Mouse (Mus musculus) heart, embryonic 13.5 days (tissue): ENCODE results near the gene Ifi35. TPM values are rescaled to one million over a fixed set of nuclear protein-coding genes. Genes with fewer than 3 reads are reported as not detected.
"Not testable (repeated sequence)": the region's sequence is repeated elsewhere in the genome, so short reads cannot be mapped to it uniquely, and the experiment has no call there.

ENCODE experiments used
- ATAC-seq: fragments of 200-750 bp; cut with Nextera tagmentation; 2 replicates; pipeline ENCODE4 v1.8.0; 2017; ENCODE audit warnings: moderate TSS enrichment; ENCODE audit not compliant: insufficient number of reproducible peaks, low FRiP score, low TSS enrichment; ENCODE audit errors: extremely low read depth
- H3K27ac ChIP-seq: fragments of 300-500 bp; sonication (generic); replicated peaks from 2 replicates; pipeline ENCODE4 v1.5.1; 2015; ENCODE audit warnings: moderate library complexity, mild to moderate bottlenecking, inconsistent platforms
- H3K27me3 ChIP-seq: fragments of 300-500 bp; sonication (generic); replicated peaks from 2 replicates; pipeline ENCODE4 v1.6.1; 2015; ENCODE audit warnings: mild to moderate bottlenecking, inconsistent platforms
- H3K36me3 ChIP-seq: fragments of 300-500 bp; sonication (generic); 2 replicates; pipeline ENCODE4 v1.6.1; 2015; ENCODE audit warnings: mild to moderate bottlenecking, inconsistent platforms
- H3K4me1 ChIP-seq: fragments of 300-500 bp; sonication (generic); 2 replicates; pipeline ENCODE4 v1.6.1; 2015; ENCODE audit warnings: inconsistent platforms
- H3K4me2 ChIP-seq: fragments of 300-500 bp; sonication (generic); 2 replicates; pipeline ENCODE4 v1.6.1; 2015; ENCODE audit warnings: inconsistent platforms, mild to moderate bottlenecking, moderate library complexity
- H3K4me3 ChIP-seq: fragments of 300-500 bp; sonication (generic); 2 replicates; pipeline ENCODE4 v1.5.1; 2015; ENCODE audit warnings: moderate library complexity, mild to moderate bottlenecking, inconsistent platforms
- H3K9ac ChIP-seq: fragments of 300-500 bp; sonication (generic); 2 replicates; pipeline ENCODE4 v1.6.1; 2015; ENCODE audit warnings: inconsistent platforms, mild to moderate bottlenecking, moderate library complexity
- H3K9me3 ChIP-seq: fragments of 300-500 bp; sonication (generic); 2 replicates; pipeline ENCODE4 v1.6.1; 2016; ENCODE audit warnings: inconsistent platforms
- WGBS: fragments of 180-500 bp; shearing (Covaris S2); methylation state at CpG from one replicate; pipeline ENCODE4 v1.1.7; 2015; ENCODE audit warnings: mixed read lengths; 5-methylcytosine and 5-hydroxymethylcytosine counted together
- polyA plus RNA-seq: library from polyadenylated mRNA; unstranded; fragments of >200 nt; fragmentation: Nextera tagmentation; extraction: Ambion mirVana; gene quantifications from 2 replicates; pipeline ENCODE4 v1.2.1, GENCODE M21; 2015

Gene Ifi35
- polyA plus RNA-seq, 1 experiment from 2014 or later, result 11.6 TPM

GRCm38 (mm10) chr11:101470206-101470605 is 22.0 kb downstream of the Ifi35 start:
- ATAC-seq, result no peak
- Histone ChIP-seq H3K27me3 (no peaks in the 10 kb centered on the region), H3K4me1 (peaks cover 51% of the 10 kb centered on the region), H3K36me3 (0 out of 2 replicates have a peak, but pooled peaks cover 6% of the 10 kb centered on the region), H3K9ac (no peak overlapping the region), H3K27ac (no peak overlapping the region), H3K4me3 (no peak overlapping the region), H3K9me3 (no peaks in the 10 kb centered on the region), H3K4me2 (no peak overlapping the region)
- 28% methylated on average over 7 of the region's 7 CpGs for WGBS

DNA sequence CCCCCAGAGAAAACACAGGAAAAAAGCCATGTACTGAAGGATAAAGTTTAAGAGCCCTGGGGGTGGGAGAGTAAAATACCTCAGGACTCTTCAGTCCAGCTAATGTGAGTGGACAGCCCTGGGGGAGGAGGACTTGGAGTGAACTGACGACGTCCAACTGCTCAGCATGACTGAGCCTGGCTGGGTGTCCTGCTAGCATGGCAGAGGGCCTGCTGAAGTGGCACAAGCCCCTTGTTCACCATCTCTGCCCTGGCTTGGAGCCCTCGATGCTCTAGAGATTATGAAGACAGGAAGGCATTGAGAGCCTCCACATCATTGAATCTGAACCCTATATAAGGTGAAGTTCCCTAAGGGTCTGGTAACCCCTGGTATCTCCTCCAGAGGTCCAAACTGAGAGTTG is 23.7 kb downstream of the Ifi35 start:
- 0 out of 2 replicates have a peak overlapping the region, but pooled peaks have one; percentile 19 for H3K9ac ChIP-seq
- no peaks in the 10 kb centered on the region for H3K27me3 ChIP-seq
- WGBS, result 46% methylated on average over 3 of the region's 3 CpGs
- no peak for ATAC-seq
- H3K36me3 ChIP-seq, result 0 out of 2 replicates have a peak, but pooled peaks cover 6% of the 10 kb centered on the region
- H3K9me3 ChIP-seq, result no peaks in the 10 kb centered on the region
- H3K4me2 ChIP-seq, result no peak overlapping the region
- H3K4me3 ChIP-seq, result no peak overlapping the region
- H3K27ac ChIP-seq, result no peak overlapping the region
- peaks cover 43% of the 10 kb centered on the region for H3K4me1 ChIP-seq

- Histone ChIP-seq H3K4me1 (peaks cover 39% of the 10 kb centered on the region), H3K4me3 (no peak overlapping the region), H3K36me3 (0 out of 2 replicates have a peak, but pooled peaks cover 6% of the 10 kb centered on the region), H3K27ac (no peak overlapping the region), H3K4me2 (no peak overlapping the region), H3K9me3 (no peaks in the 10 kb centered on the region), H3K27me3 (no peaks in the 10 kb centered on the region), H3K9ac (no peak overlapping the region)
- no peak for ATAC-seq
- 45% methylated on average over 7 of the region's 7 CpGs for WGBS
Measured at GRCm38 (mm10) chr11:101472336-101472735, 24.1 kb downstream of the Ifi35 start.

GRCm38 (mm10) chr11:101473686-101474085 is 25.5 kb downstream of the Ifi35 start:
- H3K27ac ChIP-seq, H3K4me2 ChIP-seq, H3K4me3 ChIP-seq, H3K27me3 ChIP-seq, H3K9me3 ChIP-seq, H3K9ac ChIP-seq, ATAC-seq, H3K36me3 ChIP-seq: not testable (repeated sequence)
- H3K4me1 ChIP-seq, result peaks cover 33% of the 10 kb centered on the region
- WGBS, result 72% methylated on average over 1 of the region's 1 CpGs

- Histone ChIP-seq H3K4me3 (no peak overlapping the region), H3K9me3 (no peaks in the 10 kb centered on the region), H3K4me2 (no peak overlapping the region), H3K36me3 (0 out of 2 replicates have a peak, but pooled peaks cover 6% of the 10 kb centered on the region), H3K9ac (no peak overlapping the region), H3K27me3 (no peaks in the 10 kb centered on the region), H3K4me1 (peaks cover 33% of the 10 kb centered on the region), H3K27ac (no peak overlapping the region)
- no peak for ATAC-seq
- 56% methylated on average over 5 of the region's 5 CpGs for whole genome bisulfite sequencing
Measured at GRCm38 (mm10) chr11:101474298-101474697, 26.1 kb downstream of the Ifi35 start.

DNA sequence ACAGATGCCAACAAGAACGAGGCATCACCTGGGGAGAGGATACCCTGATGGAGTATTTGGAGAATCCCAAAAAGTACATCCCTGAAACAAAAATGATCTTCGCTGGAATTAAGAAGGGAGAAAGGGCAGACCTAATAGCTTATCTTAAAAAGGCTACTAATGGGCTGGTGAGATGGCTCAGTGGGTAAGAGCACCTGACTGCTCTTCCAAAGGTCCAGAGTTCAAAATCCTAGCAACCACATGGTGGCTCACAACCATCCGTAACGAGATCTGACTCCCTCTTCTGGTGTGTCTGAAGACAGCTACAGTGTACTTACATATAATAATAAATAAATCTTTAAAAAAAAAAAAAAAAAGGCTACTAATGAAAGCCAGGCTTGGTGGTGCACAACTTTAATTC is 28.2 kb downstream of the Ifi35 start:
- WGBS, result 83% methylated on average over 4 of the region's 4 CpGs
- not testable (repeated sequence) for ATAC-seq

DNA sequence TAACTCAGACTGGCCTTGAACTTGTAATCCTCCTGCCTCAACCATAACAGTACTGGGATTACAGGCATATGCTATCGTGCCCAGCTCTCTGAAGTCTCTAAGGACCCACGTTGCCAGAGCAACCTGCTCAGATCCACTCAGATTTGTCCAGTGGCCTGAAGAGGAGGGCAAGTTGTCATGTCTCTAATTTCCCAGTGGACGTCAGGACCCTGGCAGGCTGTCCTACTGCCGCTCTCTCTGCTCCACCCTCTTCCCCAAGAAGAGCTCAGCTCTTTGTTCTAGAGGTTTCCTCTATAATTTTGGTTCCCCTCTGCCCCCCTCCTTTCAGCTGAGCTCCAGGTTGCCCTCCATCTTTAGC is 29.0 kb downstream of the Ifi35 start:
- Histone ChIP-seq H3K4me3 (no peak overlapping the region), H3K27me3 (no peaks in the 10 kb centered on the region), H3K36me3 (no peaks in the 10 kb centered on the region), H3K27ac (no peak overlapping the region), H3K9ac (no peak overlapping the region), H3K9me3 (no peaks in the 10 kb centered on the region), H3K4me2 (no peak overlapping the region), H3K4me1 (peaks cover 46% of the 10 kb centered on the region)
- 51% methylated on average over 4 of the region's 4 CpGs for WGBS
- ATAC-seq, result no peak

More for the DNA sequence above, 28.2 kb downstream of the Ifi35 start:
- H3K27me3 ChIP-seq, H3K27ac ChIP-seq, H3K9ac ChIP-seq, H3K4me3 ChIP-seq, H3K4me2 ChIP-seq, H3K36me3 ChIP-seq, H3K9me3 ChIP-seq: not testable (repeated sequence)
- peaks cover 47% of the 10 kb centered on the region for H3K4me1 ChIP-seq

- ATAC-seq, result no peak
- no peak overlapping the region for H3K4me2 ChIP-seq
- no peak overlapping the region for H3K27ac ChIP-seq
- WGBS, result 63% methylated on average over 10 of the region's 10 CpGs
- H3K9me3 ChIP-seq, result no peaks in the 10 kb centered on the region
- no peaks in the 10 kb centered on the region for H3K27me3 ChIP-seq
- H3K36me3 ChIP-seq, result no peaks in the 10 kb centered on the region
- H3K9ac ChIP-seq, result no peak overlapping the region
- H3K4me3 ChIP-seq, result no peak overlapping the region
- peaks cover 41% of the 10 kb centered on the region for H3K4me1 ChIP-seq
Measured at GRCm38 (mm10) chr11:101477552-101478211, 29.5 kb downstream of the Ifi35 start.

DNA sequence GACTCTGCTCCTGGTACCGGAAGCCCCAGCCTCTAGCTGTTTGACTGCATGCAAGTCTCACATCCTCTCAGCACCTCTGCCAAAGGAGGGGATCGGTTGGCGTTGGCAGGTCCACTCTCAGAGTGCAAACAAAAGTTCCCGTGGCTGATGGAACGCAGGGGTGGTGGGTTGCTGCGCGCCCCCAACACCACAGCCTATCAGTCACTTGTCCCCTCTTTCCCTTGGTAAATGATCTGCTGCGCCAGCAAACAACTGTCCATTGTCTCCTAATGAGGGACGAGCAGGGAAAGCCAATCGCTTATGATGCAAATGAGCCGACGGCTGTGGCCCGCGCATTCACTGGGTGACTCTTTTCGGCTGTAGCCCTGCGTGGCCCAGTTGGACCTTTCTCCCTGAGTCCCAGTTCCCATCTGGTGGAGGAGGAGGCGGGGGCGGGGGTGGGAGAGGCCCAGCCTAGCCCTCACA is 31.0 kb downstream of the Ifi35 start:
- peak overlapping the region; percentile 65 for H3K9ac ChIP-seq
- H3K9me3 ChIP-seq, result no peaks in the 10 kb centered on the region
- 8% methylated on average over 18 of the region's 18 CpGs for WGBS
- H3K4me1 ChIP-seq, result peaks cover 36% of the 10 kb centered on the region
- H3K27me3 ChIP-seq, result no peaks in the 10 kb centered on the region
- H3K27ac ChIP-seq, result no peak overlapping the region; the same call in 1 of the 2 replicates
- H3K4me2 ChIP-seq, result peak overlapping the region; percentile 59
- H3K36me3 ChIP-seq, result no peaks in the 10 kb centered on the region
- peak overlapping the region; percentile 18 for H3K4me3 ChIP-seq
- no peak for ATAC-seq

GRCm38 (mm10) chr11:101480912-101481311 is 32.7 kb downstream of the Ifi35 start:
- Histone ChIP-seq H3K36me3 (no peaks in the 10 kb centered on the region), H3K27me3 (no peaks in the 10 kb centered on the region), H3K27ac (peak overlapping the region; percentile 81), H3K4me3 (no peak overlapping the region), H3K4me2 (peak overlapping the region; percentile 24), H3K9me3 (no peaks in the 10 kb centered on the region), H3K9ac (no peak overlapping the region), H3K4me1 (peaks cover 47% of the 10 kb centered on the region)
- ATAC-seq, result no peak
- 5% methylated on average over 6 of the region's 6 CpGs for WGBS

GRCm38 (mm10) chr11:101483804-101484203 is 35.6 kb downstream of the Ifi35 start:
- peaks cover 19% of the 10 kb centered on the region for H3K36me3 ChIP-seq
- peaks cover 52% of the 10 kb centered on the region for H3K4me1 ChIP-seq
- no peak overlapping the region for H3K27ac ChIP-seq
- no peaks in the 10 kb centered on the region for H3K27me3 ChIP-seq
- no peak for ATAC-seq
- no peak overlapping the region for H3K9ac ChIP-seq
- 41% methylated on average over 3 of the region's 3 CpGs for WGBS
- no peak overlapping the region for H3K4me2 ChIP-seq
- H3K9me3 ChIP-seq, result no peaks in the 10 kb centered on the region
- no peak overlapping the region for H3K4me3 ChIP-seq

DNA sequence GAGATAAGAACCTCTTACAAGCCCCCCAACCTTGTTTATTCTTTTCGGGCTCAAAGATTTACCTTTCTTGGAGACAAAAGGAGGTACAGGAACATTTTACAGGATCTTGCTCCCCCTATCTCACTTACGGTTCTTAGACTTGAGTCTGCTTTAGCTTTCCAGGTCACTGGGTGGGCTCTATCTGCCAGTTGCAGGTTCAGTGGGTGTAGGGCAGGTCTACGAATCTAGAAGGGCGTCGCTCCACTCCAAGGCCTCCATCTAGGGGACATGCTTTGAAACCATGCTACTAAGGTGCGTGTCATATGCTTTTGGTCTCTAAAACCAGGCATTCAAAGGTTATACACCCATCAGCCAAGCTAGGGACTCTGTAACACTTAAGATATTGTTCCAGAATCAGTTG is 36.0 kb downstream of the Ifi35 start:
- Histone ChIP-seq H3K9ac (no peak overlapping the region), H3K4me3 (no peak overlapping the region), H3K4me2 (no peak overlapping the region), H3K4me1 (peaks cover 48% of the 10 kb centered on the region), H3K36me3 (peaks cover 23% of the 10 kb centered on the region), H3K27ac (no peak overlapping the region), H3K9me3 (no peaks in the 10 kb centered on the region), H3K27me3 (no peaks in the 10 kb centered on the region)
- no peak for ATAC-seq
- 67% methylated on average over 6 of the region's 6 CpGs for WGBS
